ENCODE assay signal across 13 mouse cellular contexts in genomic region chr8:115196859-115197258, GRCm38 (mm10).
DNase-seq lines count a peak whose midpoint lies in the region; ATAC-seq and TF ChIP-seq lines count a peak whose summit lies in the region.
"Had no signal": no experiment of that assay in that cellular context is flagged by ENCODE, and none has a peak within 500 bp of the region (broad histone marks: within the 10 kb centered on the region; RNA-seq: fewer than 3 reads in every experiment).

No protein-coding gene starts in this region.

- no peak overlapping the region for H3K27ac ChIP-seq in forebrain, embryonic 11.5 days (ENCODE audit: low read depth, low read length)
- no peak overlapping the region for H3K27ac ChIP-seq in forebrain, embryonic 10.5 days
- H3K27ac ChIP-seq in liver, embryonic 12.5 days = no peak overlapping the region

- peaks cover 6% of the 10 kb centered on the region for H3K4me1 ChIP-seq in forebrain, embryonic 11.5 days (replicated peaks; ENCODE audit: control insufficient read depth, insufficient read depth, low read length)
- peaks cover 36% of the 10 kb centered on the region for H3K4me1 ChIP-seq in forebrain, embryonic 10.5 days
- no peaks in the 10 kb centered on the region for H3K4me1 ChIP-seq in liver, embryonic 12.5 days
- H3K4me1 ChIP-seq: megakaryocyte, embryonic 14.5 days had no signal

- H3K9ac ChIP-seq in forebrain, embryonic 11.5 days (ENCODE audit: low read length) = no peak overlapping the region
- no peak overlapping the region for H3K9ac ChIP-seq in liver, embryonic 12.5 days

- no peaks in the 10 kb centered on the region; the same call in 1 of the 2 replicates for H3K27me3 ChIP-seq in forebrain, embryonic 11.5 days (ENCODE audit: control insufficient read depth, insufficient read depth, low read length)
- H3K27me3 ChIP-seq in forebrain, embryonic 10.5 days (ENCODE audit: poor library complexity, severe bottlenecking) = peaks cover 44% of the 10 kb centered on the region
- no peaks in the 10 kb centered on the region for H3K27me3 ChIP-seq in C2C12 (ENCODE audit: control insufficient read depth, insufficient read depth, insufficient read length)
- peaks cover 23% of the 10 kb centered on the region for H3K27me3 ChIP-seq in liver, embryonic 12.5 days (replicated peaks)
- H3K27me3 ChIP-seq: megakaryocyte, embryonic 14.5 days had no signal

- no peak overlapping the region for H3K4me3 ChIP-seq in forebrain, embryonic 11.5 days (ENCODE audit: low read depth, low read length)
- H3K4me3 ChIP-seq in forebrain, embryonic 10.5 days = no peak overlapping the region
- H3K4me3 ChIP-seq in C2C12 (ENCODE audit: insufficient read depth, poor library complexity, severe bottlenecking) = no peak overlapping the region
- no peak overlapping the region for H3K4me3 ChIP-seq in liver, embryonic 12.5 days
- H3K4me3 ChIP-seq: megakaryocyte, embryonic 14.5 days had no signal

- H3K79me2 ChIP-seq in C2C12 (ENCODE audit: control insufficient read depth, insufficient read depth) = no peaks in the 10 kb centered on the region

- ATAC-seq in forebrain, embryonic 11.5 days (replicated peaks; ENCODE audit: low FRiP score) = 0 out of 2 replicates have a peak, but pooled peaks have one; percentile 33
- peak; percentile 50 for ATAC-seq in inflammation-experienced regulatory T-cells, adult 6 months
- no peak for ATAC-seq in liver, embryonic 12.5 days

- no peaks in the 10 kb centered on the region for H3K9me3 ChIP-seq in forebrain, embryonic 11.5 days (ENCODE audit: control insufficient read depth, low read length)
- peaks cover 9% of the 10 kb centered on the region; the same call in 1 of the 2 replicates for H3K9me3 ChIP-seq in forebrain, embryonic 10.5 days
- peaks cover 8% of the 10 kb centered on the region; the same call in 1 of the 2 replicates for H3K9me3 ChIP-seq in liver, embryonic 12.5 days (replicated peaks)

- no peak for TF ChIP-seq CTCF in C2C12 (IDR thresholded peaks at IDR 0.05; ENCODE audit: control insufficient read depth, insufficient read depth, insufficient read length)

- no peaks in the 10 kb centered on the region for H3K79me3 ChIP-seq in C2C12 (ENCODE audit: low read depth)

- no peak for DNase-seq in forebrain, embryonic 11.5 days (ENCODE audit: low spot score)
- no peak for DNase-seq in forebrain, embryonic 10.5 days (ENCODE audit: extremely low spot score, low spot score)
- DNase-seq in adrenal gland, postnatal 10 days = peak; percentile 23
- DNase-seq in cerebellum, adult 18-20 months = no peak
- no peak for DNase-seq in gastrocnemius, postnatal 10 days
- DNase-seq: gastrocnemius, postnatal 36 days; heart, postnatal 36 days; kidney, postnatal 4 days; right cerebral cortex, adult 18-20 months had no signal

- WGBS in forebrain, embryonic 11.5 days = 68% methylated on average over 2 of the region's 2 CpGs
- 61% methylated on average over 2 of the region's 2 CpGs for WGBS in forebrain, embryonic 10.5 days
- WGBS in liver, embryonic 12.5 days (ENCODE audit: insufficient replicate concordance) = 51% methylated on average over 2 of the region's 2 CpGs

- no peak overlapping the region for H3ac ChIP-seq in C2C12 (ENCODE audit: control insufficient read depth, insufficient read length, low read depth)

- H3K36me3 ChIP-seq in forebrain, embryonic 11.5 days (ENCODE audit: control insufficient read depth, insufficient read depth, low read length) = no peaks in the 10 kb centered on the region
- H3K36me3 ChIP-seq in forebrain, embryonic 10.5 days (replicated peaks) = no peaks in the 10 kb centered on the region
- no peaks in the 10 kb centered on the region for H3K36me3 ChIP-seq in C2C12 (ENCODE audit: control insufficient read depth, insufficient read depth)
- H3K36me3 ChIP-seq in liver, embryonic 12.5 days = no peaks in the 10 kb centered on the region

- no peak overlapping the region for H3K4me2 ChIP-seq in forebrain, embryonic 11.5 days (ENCODE audit: low read depth, low read length, severe bottlenecking)
- H3K4me2 ChIP-seq in liver, embryonic 12.5 days = no peak overlapping the region

TF ChIP-seq in C2C12, 6 proteins besides CTCF, POLR2A, EP300 and RAD21:
- TF ChIP-seq MYOG (IDR thresholded peaks at IDR 0.05; ENCODE audit: control insufficient read depth, extremely low read depth, insufficient read length) (no peak), USF1 (IDR thresholded peaks at IDR 0.05; ENCODE audit: low read depth) (peak; percentile 66), CEBPB (IDR thresholded peaks at IDR 0.05; ENCODE audit: low read depth) (no peak), MYOD1 (IDR thresholded peaks at IDR 0.05; ENCODE audit: control insufficient read depth, insufficient read length, low read depth) (no peak), FOSL1 (IDR thresholded peaks at IDR 0.05; ENCODE audit: insufficient read depth, low read length, poor library complexity, severe bottlenecking) (no peak), MAX (IDR thresholded peaks at IDR 0.05) (no peak)
